Mouse (Mus musculus) liver, embryonic 16.5 days (tissue): Measurements from ENCODE around the gene Cenpc1. TPM values are rescaled to one million over a fixed set of nuclear protein-coding genes. Genes with fewer than 3 reads are reported as not detected.

Experiments used
- ATAC-seq: fragments of 200-750 bp; cut with Nextera tagmentation; 2 replicates; pipeline ENCODE4 v1.8.0; 2017; ENCODE audit warnings: low read depth, mild to moderate bottlenecking, moderate number of reproducible peaks, moderate library complexity
- H3K27ac ChIP-seq: fragments of 300-500 bp; sonication (generic); 2 replicates; pipeline ENCODE4 v1.5.1; 2014; ENCODE audit warnings: mild to moderate bottlenecking, low read length
- H3K27me3 ChIP-seq: fragments of 300-500 bp; sonication (generic); 2 replicates; pipeline ENCODE4 v1.6.1; 2014; ENCODE audit warnings: low read depth, low read length, mixed read lengths; ENCODE audit not compliant: control insufficient read depth, insufficient read depth
- H3K36me3 ChIP-seq: fragments of 300-500 bp; sonication (generic); 2 replicates; pipeline ENCODE4 v1.6.1; 2014; ENCODE audit warnings: mild to moderate bottlenecking; ENCODE audit not compliant: control insufficient read depth, insufficient read depth
- H3K4me1 ChIP-seq: fragments of 300-500 bp; sonication (generic); 2 replicates; pipeline ENCODE4 v1.6.1; 2014; ENCODE audit warnings: low read depth, low read length, mixed read lengths; ENCODE audit not compliant: control insufficient read depth
- H3K4me2 ChIP-seq: fragments of 300-500 bp; sonication (generic); 2 replicates; pipeline ENCODE4 v1.6.1; 2014; ENCODE audit warnings: low read depth, low read length, mixed read lengths
- H3K4me3 ChIP-seq: fragments of 300-500 bp; sonication (generic); 2 replicates; pipeline ENCODE4 v1.5.1; 2014; ENCODE audit warnings: low read depth, mild to moderate bottlenecking, low read length
- H3K9ac ChIP-seq: fragments of 300-500 bp; sonication (generic); 2 replicates; pipeline ENCODE4 v1.6.1; 2014; ENCODE audit warnings: low read depth, low read length
- H3K9me3 ChIP-seq: fragments of 300-500 bp; sonication (generic); replicated peaks from 2 replicates; pipeline ENCODE4 v1.6.1; 2016; ENCODE audit warnings: low read length; ENCODE audit not compliant: control insufficient read depth
- WGBS: fragments of 180-500 bp; shearing (Covaris S2); extraction: QIAGEN DNeasy Blood & Tissue Kit; methylation state at CpG from one replicate; pipeline ENCODE4 v1.1.7; 2014; ENCODE audit not compliant: insufficient replicate concordance; 5-methylcytosine and 5-hydroxymethylcytosine counted together
- polyA plus RNA-seq: library from polyadenylated mRNA; unstranded; fragments of >200 nt; fragmentation: Nextera tagmentation; extraction: Ambion mirVana; gene quantifications from 2 replicates; pipeline ENCODE4 v1.2.1, GENCODE M21; 2015

Cenpc1 gene
- polyA plus RNA-seq, 1 experiment from 2014 or later: 12.9 TPM

GRCm38 (mm10) chr5:86065876-86066550 lies 630 bp upstream of the Cenpc1 start:
- peaks cover 30% of the 10 kb centered on the region for H3K4me1 ChIP-seq
- no peaks in the 10 kb centered on the region for H3K27me3 ChIP-seq
- H3K4me2 ChIP-seq: peak overlapping the region; percentile 85
- H3K9ac ChIP-seq: peak overlapping the region; percentile 59
- WGBS: under 1% methylated on average over 17 of the region's 17 CpGs
- H3K9me3 ChIP-seq: no peaks in the 10 kb centered on the region
- H3K27ac ChIP-seq: peak overlapping the region; percentile 85
- ATAC-seq: peak; percentile 17
- H3K36me3 ChIP-seq: no peaks in the 10 kb centered on the region
- H3K4me3 ChIP-seq: peak overlapping the region; percentile 64

DNA sequence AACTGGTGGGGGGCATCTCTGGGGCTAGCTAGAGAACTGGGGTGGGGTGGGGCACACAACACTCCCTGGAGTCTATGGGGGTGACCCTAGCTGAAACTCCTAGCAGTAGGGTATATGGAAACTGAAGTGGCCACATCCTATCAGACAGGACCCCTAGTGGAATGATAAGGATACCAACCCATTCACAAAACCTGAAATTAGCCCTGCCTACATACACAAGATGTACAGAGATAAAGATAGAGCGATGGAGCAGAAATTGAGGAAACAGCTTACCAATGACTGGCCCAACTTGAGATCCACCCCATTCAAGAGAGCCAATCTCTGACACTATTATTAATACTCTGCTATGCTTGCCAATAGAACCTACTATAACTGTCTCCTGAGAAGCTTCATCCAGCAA lies 1.9 kb downstream of the Cenpc1 start:
- Histone ChIP-seq H3K4me1 (peaks cover 24% of the 10 kb centered on the region), H3K4me3 (peak overlapping the region; percentile 90), H3K4me2 (peak overlapping the region; percentile 65), H3K27me3 (no peaks in the 10 kb centered on the region), H3K27ac (peak overlapping the region; percentile 1), H3K9me3 (no peaks in the 10 kb centered on the region), H3K36me3 (no peaks in the 10 kb centered on the region), H3K9ac (peak overlapping the region; percentile 22; the same call in 1 of the 2 replicates)
- WGBS: 24% methylated on average over 1 of the region's 1 CpGs
- ATAC-seq: no peak

- H3K27ac ChIP-seq: no peak overlapping the region
- no peaks in the 10 kb centered on the region for H3K9me3 ChIP-seq
- WGBS: 66% methylated on average over 2 of the region's 2 CpGs
- ATAC-seq: no peak
- H3K36me3 ChIP-seq: peaks cover 5% of the 10 kb centered on the region
- no peaks in the 10 kb centered on the region for H3K4me1 ChIP-seq
- H3K4me3 ChIP-seq: no peak overlapping the region
- H3K27me3 ChIP-seq: no peaks in the 10 kb centered on the region
- H3K9ac ChIP-seq: no peak overlapping the region
- H3K4me2 ChIP-seq: no peak overlapping the region
Observed at GRCm38 (mm10) chr5:86029820-86030219, 35.6 kb downstream of the Cenpc1 start.

GRCm38 (mm10) chr5:85996545-85997510 lies 68.6 kb downstream of the Cenpc1 start:
- 70% methylated on average over 6 of the region's 6 CpGs for WGBS
- H3K27me3 ChIP-seq: no peaks in the 10 kb centered on the region

DNA sequence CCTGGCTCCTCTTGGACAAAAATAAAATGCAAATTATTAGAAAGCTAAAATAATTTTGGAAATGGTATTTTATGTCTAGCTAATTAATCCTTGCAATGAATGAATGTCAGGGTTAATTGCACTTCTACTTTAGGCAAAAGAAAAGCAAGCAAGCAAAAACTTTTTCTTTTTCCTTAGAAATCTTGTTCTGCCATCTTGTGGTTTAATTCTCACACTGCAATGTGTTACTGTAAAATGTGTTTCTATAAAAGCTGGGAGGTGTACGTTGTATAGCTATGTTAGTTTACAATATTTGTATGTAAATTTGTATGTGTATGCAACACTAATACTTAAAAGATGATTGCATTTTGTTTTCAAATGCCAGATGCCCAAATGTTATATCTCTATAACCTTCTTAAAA lies 70.8 kb downstream of the Cenpc1 start:
- Histone ChIP-seq H3K36me3 (no peaks in the 10 kb centered on the region), H3K4me1 (no peaks in the 10 kb centered on the region), H3K9me3 (no peaks in the 10 kb centered on the region), H3K4me3 (no peak overlapping the region), H3K9ac (no peak overlapping the region), H3K27me3 (no peaks in the 10 kb centered on the region), H3K4me2 (no peak overlapping the region), H3K27ac (no peak overlapping the region)
- WGBS: 44% methylated on average over 1 of the region's 1 CpGs
- no peak for ATAC-seq

More at GRCm38 (mm10) chr5:85996545-85997510, 68.6 kb downstream of the Cenpc1 start:
- H3K4me2 ChIP-seq: no peak overlapping the region
- no peak overlapping the region for H3K9ac ChIP-seq
- no peaks in the 10 kb centered on the region for H3K9me3 ChIP-seq
- H3K4me3 ChIP-seq: no peak overlapping the region
- ATAC-seq: no peak
- no peaks in the 10 kb centered on the region for H3K36me3 ChIP-seq
- no peak overlapping the region for H3K27ac ChIP-seq
- H3K4me1 ChIP-seq: no peaks in the 10 kb centered on the region

DNA sequence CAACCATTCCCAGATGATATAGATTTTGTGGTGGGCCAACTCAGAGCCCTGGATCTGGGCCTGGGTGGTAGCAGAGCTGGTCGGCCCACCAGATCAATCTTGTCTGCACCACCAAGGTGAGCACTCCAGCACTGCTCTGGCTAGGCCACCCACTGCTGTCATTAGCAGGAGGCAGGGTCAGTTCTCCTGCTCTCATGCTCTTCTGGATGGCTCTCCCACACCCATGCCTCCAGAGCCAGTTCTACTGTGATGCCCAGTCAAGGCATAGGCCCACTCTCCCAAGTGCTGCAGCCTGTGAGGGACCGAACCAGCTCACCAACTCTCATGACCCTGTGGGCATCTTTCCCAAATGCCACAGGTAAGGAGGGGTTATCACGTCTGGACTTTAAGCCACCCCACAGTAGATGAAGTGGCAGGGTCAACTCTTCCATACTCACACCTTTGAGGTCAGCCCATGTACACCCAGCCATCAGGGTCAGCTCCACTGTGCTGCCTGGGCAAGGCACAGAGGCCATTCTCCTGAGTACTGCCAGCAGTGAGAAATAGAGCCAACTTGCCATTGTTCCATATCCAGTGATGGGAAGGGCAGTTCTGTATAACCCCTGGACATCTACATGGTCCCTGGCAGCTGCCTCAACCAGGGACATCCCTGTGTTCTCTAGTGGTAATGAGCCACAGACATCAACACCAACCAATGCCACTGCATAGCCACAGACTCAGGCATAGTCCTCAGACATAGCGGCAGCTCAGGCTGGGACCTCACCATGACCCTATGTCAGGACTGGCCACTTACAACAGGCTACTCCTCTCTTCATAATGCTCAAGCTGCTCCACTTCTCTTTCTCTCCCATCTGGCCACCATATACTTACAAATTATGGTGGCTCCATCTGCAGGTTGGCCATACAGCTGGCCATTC lies 72.3 kb downstream of the Cenpc1 start:
- no peak for ATAC-seq
- Histone ChIP-seq H3K27ac (no peak overlapping the region), H3K9me3 (no peaks in the 10 kb centered on the region), H3K4me2 (no peak overlapping the region), H3K27me3 (no peaks in the 10 kb centered on the region), H3K4me1 (no peaks in the 10 kb centered on the region), H3K4me3 (no peak overlapping the region), H3K9ac (no peak overlapping the region), H3K36me3 (no peaks in the 10 kb centered on the region)
- WGBS: 67% methylated on average over 4 of the region's 4 CpGs

DNA sequence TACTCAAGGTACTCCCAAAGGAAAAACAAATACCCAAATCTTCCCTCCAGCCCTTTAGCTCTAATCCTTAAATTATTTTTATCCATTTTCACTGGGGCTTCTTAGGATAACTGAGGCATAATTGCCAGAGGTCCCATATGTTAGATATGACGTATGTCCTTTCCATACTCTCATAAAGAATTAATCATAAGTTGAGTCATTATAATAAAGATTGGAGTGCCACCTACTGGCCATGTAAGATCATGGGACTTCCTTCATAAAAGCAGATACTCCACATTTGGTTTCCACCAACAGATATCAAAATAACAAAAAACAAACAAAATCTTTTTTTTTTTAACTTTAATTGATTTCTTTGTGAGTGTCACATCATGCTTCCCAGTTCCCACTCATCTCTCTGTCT lies 73.3 kb downstream of the Cenpc1 start:
- Histone ChIP-seq H3K27ac (no peak overlapping the region), H3K27me3 (no peaks in the 10 kb centered on the region), H3K4me2 (no peak overlapping the region), H3K9me3 (no peaks in the 10 kb centered on the region), H3K4me1 (no peaks in the 10 kb centered on the region), H3K4me3 (no peak overlapping the region), H3K9ac (no peak overlapping the region), H3K36me3 (no peaks in the 10 kb centered on the region)
- no peak for ATAC-seq
- WGBS: 31% methylated on average over 1 of the region's 1 CpGs

DNA sequence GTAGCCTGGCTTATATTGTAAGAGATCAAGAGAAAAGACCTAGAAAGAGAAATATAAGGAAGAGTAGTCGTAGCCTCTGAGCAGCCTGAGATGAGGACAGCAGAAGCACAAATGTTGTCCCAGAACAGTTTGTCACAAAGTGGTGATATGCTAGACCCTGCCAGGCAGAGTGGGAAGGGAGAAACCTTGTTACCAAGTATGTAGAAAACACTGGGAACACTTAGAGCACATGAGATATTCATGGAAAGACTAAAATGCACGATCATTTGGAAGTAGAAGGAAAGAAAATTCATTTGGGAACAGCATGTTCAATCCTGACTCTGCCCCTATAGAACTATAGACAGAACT lies 77.9 kb downstream of the Cenpc1 start:
- no peaks in the 10 kb centered on the region for H3K27me3 ChIP-seq
- ATAC-seq: no peak
- WGBS: 47% methylated on average over 2 of the region's 2 CpGs

More for the DNA sequence above, 77.9 kb downstream of the Cenpc1 start:
- Histone ChIP-seq H3K27ac (no peak overlapping the region), H3K9ac (no peak overlapping the region), H3K4me1 (no peaks in the 10 kb centered on the region), H3K36me3 (no peaks in the 10 kb centered on the region), H3K9me3 (no peaks in the 10 kb centered on the region), H3K4me2 (no peak overlapping the region), H3K4me3 (no peak overlapping the region)
